Mouse (Mus musculus) bone marrow, adult 2 months (tissue): ENCODE measurements around the gene Ergic1.

Experiments used
- CTCF ChIP-seq: fragments of 200-500 bp; IDR thresholded peaks from 2 replicates; pipeline ENCODE4 v1.5.1; 2011; ENCODE audit warnings: low read length, control low read depth; ENCODE audit not compliant: control insufficient read depth, insufficient read depth
- POLR2A ChIP-seq: fragments of 200-500 bp; IDR thresholded peaks from 2 replicates; pipeline ENCODE4 v1.6.1; 2011; ENCODE audit warnings: low read depth, mild to moderate bottlenecking, control low read depth, low read length, borderline replicate concordance; ENCODE audit not compliant: control insufficient read depth

DNA sequence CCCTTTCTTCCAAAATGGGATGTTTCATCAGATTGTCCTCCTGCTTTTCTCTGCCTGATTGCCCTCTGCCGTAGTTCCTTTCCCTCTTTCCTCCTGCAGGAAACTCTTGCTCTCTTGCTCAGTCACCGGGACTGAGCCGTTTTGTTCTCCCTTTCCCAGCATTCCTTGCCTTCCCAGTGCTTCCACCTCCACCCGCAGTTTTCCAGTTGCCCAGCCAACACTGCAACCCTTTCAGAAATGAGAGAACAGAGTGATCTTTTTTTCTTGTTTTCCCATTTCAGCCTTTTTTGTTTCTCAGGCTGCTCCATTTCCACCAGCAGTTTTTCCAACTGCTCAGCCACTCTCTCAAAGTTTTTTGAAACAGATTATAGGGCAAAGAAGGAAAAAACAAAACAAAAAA is 110.0 kb downstream of the Ergic1 start:
- TF ChIP-seq POLR2A (no peak), CTCF (no peak)
